Mouse (Mus musculus): Measurements from ENCODE around the gene Plk5. TPM values are rescaled to one million over a fixed set of nuclear protein-coding genes. Genes with fewer than 3 reads are reported as not detected.
A peak's percentile ranks its signal among the peaks of the same experiment; 100 is the strongest.

The Plk5 gene
- polyA plus RNA-seq, 1 experiment, result 0.05 TPM

- TF ChIP-seq REST (IDR thresholded peaks at IDR 0.05; ENCODE audit: insufficient read depth, insufficient read length) (no peak), POLR2A (IDR thresholded peaks at IDR 0.05; ENCODE audit: insufficient read length, low read depth) (no peak), MYOG (IDR thresholded peaks at IDR 0.05; ENCODE audit: control insufficient read depth in 1 of 3, insufficient read depth in 1 of 3, insufficient read length in 2 of 3, low read depth in 2 of 3) (no peak), MYOD1 (IDR thresholded peaks at IDR 0.05; ENCODE audit: control insufficient read depth in 1 of 3, insufficient read length in 2 of 3, low read depth in 2 of 3) (no peak)
Measured at GRCm38 (mm10) chr10:80396822-80397523, 40.7 kb downstream of the Plk5 start.

DNA sequence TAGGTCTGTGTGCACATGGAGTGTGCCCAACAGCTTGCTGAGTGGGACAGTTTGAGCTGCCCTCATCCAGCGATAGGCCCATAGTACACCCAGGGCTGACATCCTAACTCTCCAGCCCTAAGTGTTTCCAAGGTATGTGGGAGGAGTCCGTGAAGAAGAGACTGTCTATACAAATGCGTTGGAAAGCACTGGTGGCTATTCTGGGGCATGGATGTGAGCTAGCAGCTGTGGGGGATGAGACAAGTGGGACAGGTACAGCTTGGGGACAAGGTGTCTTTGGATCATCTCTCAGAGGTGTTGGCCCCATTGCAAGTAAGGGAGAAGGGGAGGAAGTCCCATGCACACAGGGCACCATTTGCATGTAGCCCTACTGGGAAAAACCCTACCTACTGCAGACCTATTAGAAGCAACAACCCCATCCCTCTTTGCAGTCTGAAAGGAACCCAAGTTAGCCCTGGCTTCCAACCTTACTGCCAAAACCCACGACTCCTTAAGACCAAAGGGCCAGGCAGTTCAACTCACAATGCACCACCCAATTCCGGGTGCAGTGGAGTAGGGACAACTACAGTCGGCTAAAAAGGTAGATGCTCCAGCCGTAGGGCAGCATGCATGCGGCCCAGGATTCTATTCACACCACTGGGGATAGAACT is 41.4 kb downstream of the Plk5 start:
- TF ChIP-seq MAX (IDR thresholded peaks at IDR 0.05; ENCODE audit: low read depth), result no peak
- TF ChIP-seq POLR2AphosphoS2 (IDR thresholded peaks at IDR 0.05; ENCODE audit: insufficient read length, low read depth), result peak; percentile 8
- H3ac ChIP-seq (ENCODE audit: control insufficient read depth, insufficient read length), result peak overlapping the region; percentile 83
- peaks cover 37% of the 10 kb centered on the region for H3K79me2 ChIP-seq (ENCODE audit: control insufficient read depth, insufficient read depth)
- peak overlapping the region; percentile 79 for H3K4me2 ChIP-seq (ENCODE audit: low read depth)
- H3K27me3 ChIP-seq (ENCODE audit: control insufficient read depth, insufficient read depth, insufficient read length), result no peaks in the 10 kb centered on the region
- H3K36me3 ChIP-seq (ENCODE audit: control insufficient read depth, insufficient read depth), result peaks cover 19% of the 10 kb centered on the region
- peak overlapping the region; percentile 36 for H3K4me3 ChIP-seq

More at GRCm38 (mm10) chr10:80396822-80397523, 40.7 kb downstream of the Plk5 start:
- Histone ChIP-seq H3K27me3 (ENCODE audit: control insufficient read depth, insufficient read depth, insufficient read length) (no peaks in the 10 kb centered on the region), H3K4me3 (peak overlapping the region; percentile 36), H3ac (ENCODE audit: control insufficient read depth, insufficient read length) (no peak overlapping the region), H3K79me2 (ENCODE audit: control insufficient read depth, insufficient read depth) (peaks cover 37% of the 10 kb centered on the region), H3K4me2 (ENCODE audit: low read depth) (peak overlapping the region; percentile 79), H3K36me3 (ENCODE audit: control insufficient read depth, insufficient read depth) (peaks cover 19% of the 10 kb centered on the region)

GRCm38 (mm10) chr10:80398174-80398535 is 41.9 kb downstream of the Plk5 start:
- Histone ChIP-seq H3K4me2 (ENCODE audit: low read depth) (peak overlapping the region; percentile 79), H3K27me3 (ENCODE audit: control insufficient read depth, insufficient read depth, insufficient read length) (no peaks in the 10 kb centered on the region), H3K79me2 (ENCODE audit: control insufficient read depth, insufficient read depth) (peaks cover 37% of the 10 kb centered on the region), H3K36me3 (ENCODE audit: control insufficient read depth, insufficient read depth) (peaks cover 19% of the 10 kb centered on the region), H3ac (ENCODE audit: control insufficient read depth, insufficient read length) (peak overlapping the region; percentile 83), H3K4me3 (peak overlapping the region; percentile 36)
- TF ChIP-seq SRF (IDR thresholded peaks at IDR 0.05; ENCODE audit: control insufficient read depth, insufficient read length, low read depth) (no peak), MYOD1 (IDR thresholded peaks at IDR 0.05; ENCODE audit: control insufficient read depth in 1 of 3, insufficient read length in 2 of 3, low read depth in 2 of 3) (no peak), USF1 (IDR thresholded peaks at IDR 0.05; ENCODE audit: low read depth) (no peak), TCF12 (IDR thresholded peaks at IDR 0.05; ENCODE audit: insufficient read depth, poor library complexity, severe bottlenecking) (no peak)

DNA sequence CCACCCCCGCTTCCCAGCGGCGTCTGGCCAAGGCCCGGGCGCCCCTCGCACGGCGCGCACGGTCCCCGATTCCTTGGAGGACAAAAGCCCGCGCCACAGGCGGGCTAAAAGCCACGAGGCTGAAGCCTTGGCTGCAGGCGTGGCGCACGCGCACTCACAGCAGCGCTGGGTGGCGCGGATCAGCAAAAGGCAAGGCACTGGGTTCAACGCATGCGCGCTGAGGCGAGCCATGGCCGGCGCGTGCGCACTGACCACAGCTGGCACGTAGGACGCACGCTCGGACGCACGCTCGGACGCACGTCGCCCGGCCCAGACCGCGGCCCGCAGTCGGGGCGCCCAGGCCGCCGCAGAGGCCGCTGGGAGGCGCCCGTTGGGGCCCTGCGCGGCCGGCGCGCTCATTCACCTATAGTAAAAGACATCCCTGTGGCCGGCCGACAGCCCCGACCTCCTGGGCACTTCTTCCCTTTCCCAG is 42.5 kb downstream of the Plk5 start:
- TF ChIP-seq POLR2AphosphoS2 (IDR thresholded peaks at IDR 0.05; ENCODE audit: insufficient read length, low read depth) (peak; percentile 99), USF1 (IDR thresholded peaks at IDR 0.05; ENCODE audit: low read depth) (no peak), MYOD1 (IDR thresholded peaks at IDR 0.05; ENCODE audit: control insufficient read depth in 1 of 3, insufficient read length in 2 of 3, low read depth in 2 of 3) (peak in 2 of 3 experiments; percentile 35 to 66), TCF12 (IDR thresholded peaks at IDR 0.05; ENCODE audit: insufficient read depth, poor library complexity, severe bottlenecking) (no peak), REST (IDR thresholded peaks at IDR 0.05; ENCODE audit: insufficient read depth, insufficient read length) (peak; percentile 8), SRF (IDR thresholded peaks at IDR 0.05; ENCODE audit: control insufficient read depth, insufficient read length, low read depth) (peak; percentile 83), MYOG (IDR thresholded peaks at IDR 0.05; ENCODE audit: control insufficient read depth in 1 of 3, insufficient read depth in 1 of 3, insufficient read length in 2 of 3, low read depth in 2 of 3) (peak in 2 of 3 experiments; percentile 58 to 60), POLR2A (IDR thresholded peaks at IDR 0.05; ENCODE audit: insufficient read length, low read depth) (peak; percentile 96), TCF3 (IDR thresholded peaks at IDR 0.05; ENCODE audit: insufficient read length, low read depth) (no peak), CEBPB (IDR thresholded peaks at IDR 0.05; ENCODE audit: insufficient read depth, poor library complexity, severe bottlenecking) (no peak)
- Histone ChIP-seq H3K27me3 (ENCODE audit: control insufficient read depth, insufficient read depth, insufficient read length) (no peaks in the 10 kb centered on the region), H3K79me2 (ENCODE audit: control insufficient read depth, insufficient read depth) (peaks cover 43% of the 10 kb centered on the region), H3K36me3 (ENCODE audit: control insufficient read depth, insufficient read depth) (peaks cover 21% of the 10 kb centered on the region), H3K4me2 (ENCODE audit: low read depth) (peak overlapping the region; percentile 79), H3ac (ENCODE audit: control insufficient read depth, insufficient read length) (peak overlapping the region; percentile 83), H3K4me3 (peak overlapping the region; percentile 36)

- H3ac ChIP-seq (ENCODE audit: control insufficient read depth, insufficient read length), result peak within 1 kb of the TSS; percentile 83
- no peak for TF ChIP-seq USF1 (IDR thresholded peaks at IDR 0.05; ENCODE audit: low read depth)
- peak in 2 of 3 experiments; percentile 60 to 77 for TF ChIP-seq MYOG (IDR thresholded peaks at IDR 0.05; ENCODE audit: control insufficient read depth in 1 of 3, insufficient read depth in 1 of 3, insufficient read length in 2 of 3, low read depth in 2 of 3)
- no peak for TF ChIP-seq SRF (IDR thresholded peaks at IDR 0.05; ENCODE audit: control insufficient read depth, insufficient read length, low read depth)
- peak in 2 of 3 experiments; percentile 83 to 91 for TF ChIP-seq MYOD1 (IDR thresholded peaks at IDR 0.05; ENCODE audit: control insufficient read depth in 1 of 3, insufficient read length in 2 of 3, low read depth in 2 of 3)
- TF ChIP-seq MAX (IDR thresholded peaks at IDR 0.05; ENCODE audit: low read depth), result no peak
- no peak for TF ChIP-seq CEBPB (IDR thresholded peaks at IDR 0.05; ENCODE audit: insufficient read depth, poor library complexity, severe bottlenecking)
- TF ChIP-seq POLR2AphosphoS2 (IDR thresholded peaks at IDR 0.05; ENCODE audit: insufficient read length, low read depth), result peak; percentile 98
- no peak for TF ChIP-seq TCF12 (IDR thresholded peaks at IDR 0.05; ENCODE audit: insufficient read depth, poor library complexity, severe bottlenecking)
- no peak for TF ChIP-seq E2F4 (IDR thresholded peaks at IDR 0.05; ENCODE audit: insufficient read depth)
- peak; percentile 30 for TF ChIP-seq TCF3 (IDR thresholded peaks at IDR 0.05; ENCODE audit: insufficient read length, low read depth)
- TF ChIP-seq POLR2A (IDR thresholded peaks at IDR 0.05; ENCODE audit: insufficient read length, low read depth), result peak; percentile 93
- peak; percentile 35 for TF ChIP-seq REST (IDR thresholded peaks at IDR 0.05; ENCODE audit: insufficient read depth, insufficient read length)
- peaks cover 48% of the 10 kb centered on the region for H3K79me2 ChIP-seq (ENCODE audit: control insufficient read depth, insufficient read depth)
- peak within 1 kb of the TSS; percentile 95 for H3K4me2 ChIP-seq (ENCODE audit: low read depth)
- peaks cover 17% of the 10 kb centered on the region for H3K36me3 ChIP-seq (ENCODE audit: control insufficient read depth, insufficient read depth)
- peak within 1 kb of the TSS; percentile 36 for H3K4me3 ChIP-seq
- no peaks in the 10 kb centered on the region for H3K27me3 ChIP-seq (ENCODE audit: control insufficient read depth, insufficient read depth, insufficient read length)
Measured at GRCm38 (mm10) chr10:80399191-80399972, 43.1 kb downstream of the Plk5 start, which contains the start of gene Mbd3. TSS of gene Mbd3 (minus strand) at chr10:80399550.

All from myocyte (in vitro differentiated cells).